Mouse (Mus musculus) intestine, embryonic 14.5 days (tissue): ENCODE results near the gene Noxa1. TPM values are rescaled to one million over a fixed set of nuclear protein-coding genes. Genes with fewer than 3 reads are reported as not detected.

ENCODE experiments used
- ATAC-seq: fragments of 200-750 bp; cut with Nextera tagmentation; replicated peaks from 2 replicates; pipeline ENCODE4 v1.8.0; 2017; ENCODE audit warnings: low read depth, moderate number of reproducible peaks, moderate TSS enrichment, moderate library complexity; ENCODE audit not compliant: low FRiP score, low TSS enrichment
- DNase-seq: peaks from one replicate; pipeline ENCODE4 v3.0.0-alpha.2; 2018; ENCODE audit warnings: low spot score
- H3K27ac ChIP-seq: fragments of 300-500 bp; sonication (generic); 2 replicates; pipeline ENCODE4 v1.5.1; 2014; ENCODE audit warnings: low read depth, mild to moderate bottlenecking, control low read depth
- H3K27me3 ChIP-seq: fragments of 300-500 bp; sonication (generic); replicated peaks from 2 replicates; pipeline ENCODE4 v1.6.1; 2014; ENCODE audit warnings: low read length, control low read depth; ENCODE audit not compliant: control insufficient read depth, insufficient read depth
- H3K36me3 ChIP-seq: fragments of 300-500 bp; sonication (generic); 2 replicates; pipeline ENCODE4 v1.6.1; 2014; ENCODE audit warnings: low read length, control low read depth; ENCODE audit not compliant: control insufficient read depth, insufficient read depth
- H3K4me1 ChIP-seq: fragments of 300-500 bp; sonication (generic); replicated peaks from 2 replicates; pipeline ENCODE4 v1.6.1; 2014; ENCODE audit warnings: low read length, control low read depth, mixed read lengths; ENCODE audit not compliant: control insufficient read depth, insufficient read depth
- H3K4me2 ChIP-seq: fragments of 300-500 bp; sonication (generic); 2 replicates; pipeline ENCODE4 v1.6.1; 2014; ENCODE audit warnings: low read length
- H3K4me3 ChIP-seq: fragments of 300-500 bp; sonication (generic); 2 replicates; pipeline ENCODE4 v1.5.1; 2014; ENCODE audit warnings: low read depth, low read length, control low read depth, mixed read lengths
- H3K9ac ChIP-seq: fragments of 300-500 bp; sonication (generic); 2 replicates; pipeline ENCODE4 v1.6.1; 2014; ENCODE audit warnings: mild to moderate bottlenecking, low read length
- H3K9me3 ChIP-seq: fragments of 300-500 bp; sonication (generic); 2 replicates; pipeline ENCODE4 v1.6.1; 2016; ENCODE audit warnings: low read length, control low read depth; ENCODE audit not compliant: control insufficient read depth
- WGBS: fragments of 180-500 bp; shearing (Covaris S2); extraction: QIAGEN DNeasy Blood & Tissue Kit; methylation state at CpG from one replicate; pipeline ENCODE4 v1.1.7; 2014; 5-methylcytosine and 5-hydroxymethylcytosine counted together
- polyA plus RNA-seq: library from polyadenylated mRNA; unstranded; fragments of >200 nt; fragmentation: Nextera tagmentation; extraction: Ambion mirVana; gene quantifications from 2 replicates; pipeline ENCODE4 v1.2.1, GENCODE M21; 2014

Noxa1 gene
- polyA plus RNA-seq, 1 experiment from 2014 or later = 5.7 TPM

GRCm38 (mm10) chr2:25085571-25085970, 9.4 kb downstream of the Noxa1 start:
- Histone ChIP-seq H3K4me2 (no peak overlapping the region), H3K36me3 (no peaks in the 10 kb centered on the region), H3K27me3 (no peaks in the 10 kb centered on the region), H3K4me3 (no peak overlapping the region), H3K27ac (no peak overlapping the region), H3K9me3 (no peaks in the 10 kb centered on the region), H3K4me1 (no peaks in the 10 kb centered on the region), H3K9ac (no peak overlapping the region)
- ATAC-seq (no peak), DNase-seq (no peak)
- 93% methylated on average over 5 of the region's 5 CpGs for WGBS

- Histone ChIP-seq H3K36me3 (no peaks in the 10 kb centered on the region), H3K9ac (no peak overlapping the region), H3K27ac (no peak overlapping the region), H3K4me2 (no peak overlapping the region), H3K4me3 (no peak overlapping the region), H3K4me1 (no peaks in the 10 kb centered on the region), H3K9me3 (no peaks in the 10 kb centered on the region), H3K27me3 (no peaks in the 10 kb centered on the region)
- WGBS = 82% methylated on average over 4 of the region's 4 CpGs
- ATAC-seq (no peak), DNase-seq (no peak)
These were observed 11.3 kb downstream of the Noxa1 start for GRCm38 (mm10) chr2:25083697-25084096.

GRCm38 (mm10) chr2:25080076-25080475, 14.9 kb downstream of the Noxa1 start, which contains the start of gene Entpd8:
TSS of gene Entpd8 (plus strand) at chr2:25080304.
- Histone ChIP-seq H3K9me3 (no peaks in the 10 kb centered on the region), H3K9ac (no peak within 1 kb of the TSS), H3K27ac (no peak within 1 kb of the TSS), H3K36me3 (no peaks in the 10 kb centered on the region), H3K27me3 (no peaks in the 10 kb centered on the region), H3K4me2 (0 out of 2 replicates have a peak within 1 kb of the TSS, but pooled peaks have one; percentile 4), H3K4me1 (no peaks in the 10 kb centered on the region), H3K4me3 (no peak within 1 kb of the TSS)
- 50% methylated on average over 5 of the region's 5 CpGs for WGBS
- DNase-seq = no peak
- ATAC-seq = peak; percentile 58

- Histone ChIP-seq H3K4me3 (no peak overlapping the region), H3K36me3 (no peaks in the 10 kb centered on the region), H3K9ac (no peak overlapping the region), H3K27ac (no peak overlapping the region), H3K4me2 (no peak overlapping the region), H3K4me1 (no peaks in the 10 kb centered on the region), H3K9me3 (no peaks in the 10 kb centered on the region), H3K27me3 (no peaks in the 10 kb centered on the region)
- ATAC-seq (no peak), DNase-seq (no peak)
- WGBS = 64% methylated on average over 1 of the region's 1 CpGs
These were observed 16.0 kb downstream of the Noxa1 start for GRCm38 (mm10) chr2:25078967-25079366.

- Histone ChIP-seq H3K4me3 (no peak overlapping the region), H3K27me3 (no peaks in the 10 kb centered on the region), H3K9ac (no peak overlapping the region), H3K4me1 (no peaks in the 10 kb centered on the region), H3K4me2 (no peak overlapping the region), H3K27ac (no peak overlapping the region), H3K36me3 (no peaks in the 10 kb centered on the region), H3K9me3 (no peaks in the 10 kb centered on the region)
- no peak for ATAC-seq
- 73% methylated on average over 4 of the region's 4 CpGs for WGBS
- DNase-seq = no peak
These were observed 19.4 kb downstream of the Noxa1 start for GRCm38 (mm10) chr2:25075506-25075905.

- no peak overlapping the region for H3K4me2 ChIP-seq
- H3K27ac ChIP-seq = no peak overlapping the region
- no peak overlapping the region for H3K9ac ChIP-seq
- no peaks in the 10 kb centered on the region for H3K27me3 ChIP-seq
- H3K4me1 ChIP-seq = no peaks in the 10 kb centered on the region
- no peaks in the 10 kb centered on the region for H3K9me3 ChIP-seq
- H3K36me3 ChIP-seq = no peaks in the 10 kb centered on the region
- WGBS = 91% methylated on average over 4 of the region's 4 CpGs
- no peak overlapping the region for H3K4me3 ChIP-seq
- DNase-seq (no peak), ATAC-seq (no peak)
These were observed 22.6 kb downstream of the Noxa1 start for GRCm38 (mm10) chr2:25072398-25072797.

GRCm38 (mm10) chr2:25069537-25069936, 25.4 kb downstream of the Noxa1 start:
- Histone ChIP-seq H3K4me1 (no peaks in the 10 kb centered on the region), H3K9ac (no peak overlapping the region), H3K27ac (no peak overlapping the region), H3K9me3 (no peaks in the 10 kb centered on the region), H3K4me2 (no peak overlapping the region), H3K27me3 (no peaks in the 10 kb centered on the region), H3K36me3 (no peaks in the 10 kb centered on the region), H3K4me3 (no peak overlapping the region)
- no peak for DNase-seq
- no peak for ATAC-seq
- WGBS = 76% methylated on average over 4 of the region's 4 CpGs

- H3K4me1 ChIP-seq = no peaks in the 10 kb centered on the region
- WGBS = 85% methylated on average over 4 of the region's 4 CpGs
- H3K27ac ChIP-seq = no peak overlapping the region
- no peak for DNase-seq
- no peak overlapping the region for H3K4me3 ChIP-seq
- H3K9me3 ChIP-seq = no peaks in the 10 kb centered on the region
- peaks cover 4% of the 10 kb centered on the region for H3K36me3 ChIP-seq
- H3K27me3 ChIP-seq = no peaks in the 10 kb centered on the region
- no peak overlapping the region for H3K9ac ChIP-seq
- ATAC-seq = no peak
- no peak overlapping the region for H3K4me2 ChIP-seq
These were observed 28.4 kb downstream of the Noxa1 start for GRCm38 (mm10) chr2:25066552-25066951.

- DNase-seq (no peak), ATAC-seq (no peak)
- Histone ChIP-seq H3K4me1 (no peaks in the 10 kb centered on the region), H3K9me3 (no peaks in the 10 kb centered on the region), H3K9ac (no peak overlapping the region), H3K4me2 (no peak overlapping the region), H3K36me3 (peaks cover 13% of the 10 kb centered on the region), H3K4me3 (no peak overlapping the region), H3K27me3 (no peaks in the 10 kb centered on the region), H3K27ac (no peak overlapping the region)
These were observed 29.4 kb downstream of the Noxa1 start for GRCm38 (mm10) chr2:25065537-25065936.
